Mouse (Mus musculus): Measurements from ENCODE around the gene Nrxn1.
"Not testable (repeated sequence)": the region's sequence is repeated elsewhere in the genome, so short reads cannot be mapped to it uniquely, and the experiment has no call there.

The Nrxn1 gene

DNA sequence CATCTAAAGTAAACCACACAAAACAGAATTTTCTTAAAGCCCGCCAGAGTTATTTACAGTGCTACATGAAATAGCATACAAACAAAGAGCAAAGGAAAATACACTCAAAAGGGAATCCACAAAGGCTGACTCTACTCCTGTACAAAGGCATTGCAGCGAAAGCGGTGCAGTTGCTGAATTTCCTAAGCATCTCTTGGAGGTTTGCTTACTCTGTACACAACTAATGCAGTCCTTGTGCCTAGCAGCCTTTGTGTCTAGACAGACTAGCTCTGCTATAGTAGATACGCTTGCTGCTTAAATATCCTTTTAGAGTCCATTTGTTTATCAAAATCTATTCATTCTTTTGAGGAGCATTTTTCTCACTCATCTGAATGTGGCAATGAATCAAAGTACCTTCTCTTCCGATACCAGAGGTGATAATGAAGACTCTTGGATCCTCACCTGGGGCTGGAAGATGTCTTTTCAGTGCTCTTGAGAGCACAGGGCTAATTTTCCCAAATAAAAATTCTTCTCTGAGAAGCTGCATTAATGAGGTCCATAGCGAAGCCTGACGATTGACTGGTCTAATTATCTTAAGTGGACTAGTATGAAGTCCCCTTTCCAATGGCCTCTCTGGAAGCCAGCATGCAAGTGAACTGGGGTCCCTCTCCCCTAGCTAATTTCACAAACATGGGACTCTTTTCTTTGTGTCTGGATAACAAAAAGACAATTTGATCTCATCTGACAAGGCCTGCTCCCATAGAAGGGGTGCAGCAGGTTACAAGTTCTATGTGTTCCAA is 845.6 kb downstream of the Nrxn1 start:
- no peak for DNase-seq

DNA sequence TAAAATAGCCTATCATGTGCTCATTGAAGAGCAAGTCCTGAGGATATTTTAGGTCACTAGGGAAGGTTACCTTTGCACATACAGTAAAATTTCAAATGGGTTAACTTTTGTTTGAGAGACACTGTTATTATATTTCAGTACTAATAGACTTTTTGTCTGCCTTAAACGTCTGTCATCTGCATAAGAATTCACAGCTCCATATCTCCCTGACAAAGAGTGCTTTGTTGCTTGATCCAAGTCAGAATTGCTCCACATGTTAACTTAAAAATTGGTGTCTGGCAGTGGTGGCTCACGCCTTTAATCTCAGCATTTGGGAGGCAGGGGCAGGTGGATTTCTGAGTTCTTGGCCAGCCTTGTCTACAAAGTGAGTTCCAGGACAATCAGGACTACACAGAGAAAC is 848.5 kb downstream of the Nrxn1 start:
- no peak for DNase-seq

DNA sequence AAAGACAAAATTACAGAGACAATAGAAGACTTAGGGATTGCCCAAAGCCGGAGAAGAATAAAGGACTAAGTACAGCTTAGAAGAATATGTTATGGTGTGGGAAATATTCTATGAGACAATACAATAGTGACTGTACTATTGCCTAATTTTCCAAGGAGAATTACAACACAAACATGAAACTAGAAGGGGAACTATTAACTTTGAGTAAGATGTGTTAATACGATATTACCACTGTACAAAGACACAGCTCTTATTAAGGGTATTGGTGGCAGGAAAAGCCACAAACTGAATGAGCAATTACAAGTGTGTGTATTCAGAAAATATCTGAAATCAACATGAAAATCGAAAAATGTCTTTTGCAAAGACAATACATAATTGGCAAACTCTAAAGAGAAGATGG is 853.9 kb downstream of the Nrxn1 start:
- no peak for DNase-seq

DNA sequence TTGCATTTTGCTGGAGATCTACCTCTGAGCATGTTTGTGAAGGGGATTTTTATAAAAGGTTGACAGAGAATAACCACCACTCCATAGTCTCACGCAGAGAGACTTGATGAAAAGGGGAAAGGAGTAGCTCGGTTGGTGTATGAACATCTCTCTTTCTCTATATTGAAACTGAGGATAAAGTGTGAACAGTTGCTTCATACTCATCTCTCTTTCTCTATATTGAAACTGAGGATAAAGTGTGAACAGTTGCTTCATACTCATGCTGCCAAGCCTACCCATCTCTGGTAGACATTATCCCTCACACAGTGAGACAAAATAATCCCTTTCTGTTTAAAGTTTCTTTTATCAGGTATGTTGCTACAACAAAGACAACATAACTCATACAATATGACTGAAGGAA is 854.4 kb downstream of the Nrxn1 start:
- no peak for DNase-seq

DNA sequence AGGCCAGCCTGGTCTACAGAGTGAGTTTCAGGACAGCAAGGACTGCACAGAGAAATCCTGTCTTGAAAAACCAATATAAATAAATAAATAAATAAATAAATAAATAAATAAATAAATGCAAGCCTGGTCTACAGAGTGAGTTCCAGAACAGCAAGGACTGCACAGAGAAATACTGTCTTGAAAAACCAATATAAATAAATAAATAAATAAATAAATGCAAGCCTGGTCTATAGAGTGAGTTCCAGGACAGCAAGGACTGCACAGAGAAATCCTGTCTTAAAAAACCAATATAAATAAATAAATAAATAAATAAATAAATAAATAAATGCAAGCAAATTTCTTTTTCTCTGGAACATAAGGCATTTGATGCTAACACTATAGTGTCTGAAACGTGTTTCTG is 857.2 kb downstream of the Nrxn1 start:
- DNase-seq = not testable (repeated sequence)

DNA sequence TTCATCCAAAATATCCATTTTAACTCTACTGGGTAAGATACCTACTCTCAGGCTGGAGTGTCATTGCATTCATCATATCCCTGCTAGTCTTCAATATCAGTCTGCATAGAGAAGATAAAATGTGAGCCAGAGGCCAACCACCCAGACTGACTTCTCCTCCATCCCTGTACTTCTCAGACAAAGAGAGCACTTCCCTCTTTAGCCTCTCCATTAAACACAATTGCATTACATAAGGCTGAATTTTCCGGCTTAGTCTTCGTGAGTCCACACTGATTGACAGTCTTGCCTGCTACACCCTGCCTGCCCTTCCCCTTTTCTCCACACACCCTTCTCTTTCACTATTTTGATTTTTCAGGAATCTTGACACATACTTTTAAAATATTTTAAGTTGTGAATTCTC is 858.1 kb downstream of the Nrxn1 start:
- no peak for DNase-seq

DNA sequence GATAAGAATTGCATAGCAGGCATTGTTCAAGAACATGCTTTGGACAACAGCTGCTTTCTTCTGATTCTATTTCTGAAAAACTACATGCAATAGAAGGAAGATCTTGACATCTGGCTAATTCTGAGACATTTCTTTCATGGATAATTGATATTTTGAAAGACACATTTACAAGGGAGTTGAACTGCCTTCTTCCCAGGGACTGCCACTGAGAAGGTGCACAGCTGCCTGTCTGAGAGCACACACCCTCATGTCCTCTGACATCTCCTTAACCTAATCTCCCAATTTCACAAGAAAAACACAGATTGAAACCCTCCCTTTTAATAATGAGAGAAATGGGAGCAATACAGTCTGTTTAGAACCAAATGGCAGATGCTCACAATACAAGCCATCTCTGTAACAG is 884.3 kb downstream of the Nrxn1 start:
- no peak for DNase-seq

DNA sequence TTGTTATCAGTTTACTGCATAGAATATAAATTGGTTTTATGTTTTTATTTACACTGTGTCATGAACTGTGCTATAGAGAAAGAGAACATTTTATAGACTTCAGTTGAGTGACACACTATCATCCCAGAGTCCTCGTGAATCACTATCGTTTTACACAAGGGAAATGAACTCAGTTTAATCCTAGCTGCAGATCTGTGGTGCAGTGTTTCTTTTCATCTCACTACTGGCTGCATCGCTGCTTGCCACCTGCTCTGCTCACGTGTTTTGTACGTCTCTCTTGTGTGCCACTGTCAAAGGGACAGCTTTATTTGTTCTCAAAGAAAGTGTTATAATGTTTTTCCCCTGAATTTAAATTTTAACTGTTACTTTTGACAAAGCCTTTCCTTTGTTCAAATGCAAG is 885.3 kb downstream of the Nrxn1 start:
- DNase-seq = no peak

DNA sequence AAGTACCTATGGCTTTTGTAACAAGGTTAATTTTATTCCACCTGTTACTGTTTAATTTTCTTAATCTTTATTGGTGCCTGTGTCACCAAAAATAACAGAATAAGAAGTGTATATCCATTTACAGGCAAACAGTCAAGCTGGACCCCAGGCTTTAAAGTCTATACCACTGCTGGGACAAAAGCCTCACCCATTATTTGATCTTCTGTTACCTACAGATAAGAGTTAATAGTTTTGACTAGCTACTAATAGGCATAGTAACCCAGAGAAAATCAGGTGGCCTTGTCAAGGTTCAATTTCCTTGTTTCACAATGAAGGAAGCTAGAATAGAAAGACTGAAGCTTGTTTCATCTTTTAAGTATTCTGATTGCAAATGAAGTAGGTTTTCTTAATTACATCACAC is 888.9 kb downstream of the Nrxn1 start:
- DNase-seq = no peak

DNA sequence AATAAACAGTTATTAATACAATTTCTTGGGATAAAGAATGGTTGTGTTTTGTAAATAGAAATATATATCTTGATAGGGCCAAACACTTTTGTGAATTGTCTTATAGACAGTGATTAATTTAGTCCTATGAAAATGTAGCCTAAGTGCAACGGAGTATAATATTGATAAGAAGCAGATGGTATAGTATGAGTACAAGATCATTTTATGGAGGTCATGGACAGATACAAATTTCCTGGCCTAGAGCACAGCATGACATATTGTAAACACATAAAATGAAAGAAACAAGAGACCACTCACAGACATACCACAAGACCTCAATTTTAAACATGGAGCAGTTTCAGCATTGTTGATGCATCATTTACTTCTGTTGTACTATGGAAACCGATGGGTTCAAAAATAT is 890.1 kb downstream of the Nrxn1 start:
- DNase-seq = no peak

DNA sequence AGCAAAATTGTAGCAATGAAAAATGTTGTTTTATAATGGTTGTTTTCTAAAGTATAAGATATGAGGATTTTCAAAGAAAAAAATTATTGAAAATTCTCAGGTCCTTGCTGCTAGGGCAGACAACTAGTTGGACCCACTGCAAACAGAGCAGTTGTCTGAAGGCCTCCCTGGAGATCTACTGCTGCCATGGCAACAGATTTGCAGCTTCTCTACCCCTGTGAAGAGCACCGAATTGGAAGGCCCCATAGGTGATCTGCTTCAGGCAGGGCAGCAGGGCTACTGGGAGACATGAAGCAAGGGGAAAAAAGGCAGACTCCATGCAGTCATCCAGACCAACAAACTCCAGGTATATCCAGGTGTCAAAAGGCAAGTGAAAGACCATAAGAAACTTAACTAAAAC is 896.1 kb downstream of the Nrxn1 start:
- no peak for DNase-seq

DNA sequence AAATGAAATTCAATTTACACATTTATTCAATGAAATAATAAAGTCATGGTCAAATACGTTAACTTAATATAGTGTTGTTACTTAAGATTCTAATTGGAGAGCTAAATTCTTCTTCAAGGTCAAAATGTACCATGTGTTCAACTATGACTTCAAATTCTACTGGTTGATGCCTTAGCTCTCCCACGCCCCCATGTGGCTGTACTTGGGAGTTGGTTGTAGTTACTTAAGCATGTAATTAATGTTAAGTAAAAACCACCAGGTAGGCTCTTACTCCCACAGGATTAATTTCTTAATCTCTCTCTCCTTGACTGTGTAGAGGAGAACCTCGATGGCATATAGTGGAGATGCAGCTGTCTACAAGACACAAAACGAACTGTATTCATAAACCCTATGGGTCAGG is 951.3 kb downstream of the Nrxn1 start:
- DNase-seq = peak; percentile 16

DNA sequence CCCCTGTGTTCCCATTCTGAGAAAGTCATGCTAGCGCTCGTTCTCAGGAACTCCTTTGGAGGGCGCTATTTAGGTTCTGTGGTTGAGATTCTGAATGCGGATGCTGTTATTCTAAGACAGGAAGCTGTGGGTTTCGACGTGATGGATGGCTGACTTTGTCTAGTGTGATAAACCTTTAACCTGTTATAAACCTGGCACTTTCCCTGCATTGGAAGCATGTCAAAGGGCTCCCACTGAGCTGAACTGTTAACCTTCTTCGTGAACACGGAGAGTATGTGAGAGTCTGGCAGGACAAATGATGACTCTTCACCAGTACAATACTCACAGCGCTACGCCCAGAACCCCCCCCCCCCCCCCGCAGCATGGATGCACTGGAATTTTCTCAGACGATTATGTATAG is 962.0 kb downstream of the Nrxn1 start:
- DNase-seq = no peak

DNA sequence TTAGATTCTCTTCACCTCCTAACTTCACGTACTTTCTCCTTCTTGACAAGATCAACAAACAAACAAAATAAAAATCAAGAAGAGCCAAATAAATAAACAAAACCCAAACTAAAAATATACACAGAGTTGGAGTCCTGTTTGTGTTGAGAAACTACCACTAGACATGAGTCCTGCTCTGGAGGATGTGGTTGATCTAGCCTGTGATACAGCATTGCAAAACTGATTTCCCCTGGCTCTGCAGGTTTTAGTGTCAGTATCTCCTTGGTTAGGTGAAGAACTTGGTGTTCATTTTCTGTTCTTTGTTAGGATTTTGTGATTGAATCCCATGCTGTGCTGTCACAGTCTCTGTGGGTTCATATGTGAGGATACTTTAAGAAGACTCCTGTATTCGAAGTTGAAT is 963.7 kb downstream of the Nrxn1 start:
- DNase-seq = no peak

DNA sequence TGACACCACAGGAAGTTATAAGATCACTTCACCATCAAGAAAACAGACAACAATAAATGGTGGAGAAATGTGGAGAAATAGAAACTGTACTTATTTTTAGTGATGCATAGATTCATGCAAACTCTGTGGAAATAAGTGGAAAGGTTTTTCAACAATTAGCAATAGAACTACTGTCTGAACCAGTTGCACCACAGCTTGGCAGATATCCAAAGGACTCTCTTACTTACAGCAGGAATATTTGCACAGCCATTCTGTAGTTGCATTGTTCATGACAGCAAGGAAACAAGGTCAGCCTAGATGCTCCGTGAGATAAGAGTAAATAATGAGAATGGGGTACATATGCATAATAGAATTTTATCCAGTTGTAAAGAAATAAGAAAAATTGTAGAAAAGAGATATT is 965.3 kb downstream of the Nrxn1 start:
- no peak for DNase-seq

DNA sequence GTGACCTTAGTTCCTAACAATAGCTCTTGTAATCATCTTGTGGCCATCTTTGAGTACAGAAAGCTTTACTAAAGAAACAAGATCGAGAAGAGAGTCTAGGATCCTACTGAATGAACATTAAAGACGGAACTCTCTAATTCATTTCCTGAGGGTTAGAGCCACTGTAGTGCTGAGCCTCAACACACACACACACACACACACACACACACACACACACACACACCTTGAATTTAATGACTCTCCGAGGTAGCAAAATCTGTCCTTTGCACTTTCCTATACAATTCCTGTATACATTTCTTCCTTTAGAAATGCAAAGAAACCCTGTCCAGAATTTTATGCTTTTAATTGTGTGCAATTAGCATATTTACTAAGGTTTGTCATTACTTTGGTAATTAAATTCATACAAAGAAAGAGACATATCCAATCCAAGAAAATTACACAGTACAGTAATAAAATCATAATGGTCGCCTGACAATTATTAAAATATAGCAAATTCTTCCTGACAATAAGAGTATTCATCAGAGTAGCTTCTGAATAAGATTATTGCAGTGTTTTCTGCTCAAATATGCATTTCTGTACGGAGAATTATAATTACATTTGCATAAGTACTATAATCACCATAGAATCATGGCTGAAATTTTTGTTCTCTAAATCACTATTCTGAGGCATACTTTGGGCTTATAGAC is 969.9 kb downstream of the Nrxn1 start:
- no peak for DNase-seq

DNA sequence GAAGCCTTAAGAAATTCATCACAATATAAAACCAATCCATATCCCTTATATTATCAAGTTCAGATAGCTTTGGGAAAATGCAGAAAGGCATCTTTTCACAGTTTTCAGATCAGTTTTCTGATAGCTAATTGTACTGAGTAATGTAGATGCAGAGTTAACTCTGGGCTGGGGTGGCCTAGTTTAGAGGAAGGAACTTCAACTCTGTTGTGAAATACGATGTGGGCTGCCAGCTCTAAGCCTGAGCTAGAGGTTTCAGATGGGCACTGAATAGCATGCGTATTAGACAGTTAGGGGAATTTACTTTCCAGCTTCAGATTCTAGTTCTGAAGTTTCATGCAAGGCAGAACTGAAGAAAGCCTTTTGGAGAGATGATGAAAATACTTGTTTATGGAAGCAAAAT is 976.6 kb downstream of the Nrxn1 start:
- no peak for DNase-seq

DNA sequence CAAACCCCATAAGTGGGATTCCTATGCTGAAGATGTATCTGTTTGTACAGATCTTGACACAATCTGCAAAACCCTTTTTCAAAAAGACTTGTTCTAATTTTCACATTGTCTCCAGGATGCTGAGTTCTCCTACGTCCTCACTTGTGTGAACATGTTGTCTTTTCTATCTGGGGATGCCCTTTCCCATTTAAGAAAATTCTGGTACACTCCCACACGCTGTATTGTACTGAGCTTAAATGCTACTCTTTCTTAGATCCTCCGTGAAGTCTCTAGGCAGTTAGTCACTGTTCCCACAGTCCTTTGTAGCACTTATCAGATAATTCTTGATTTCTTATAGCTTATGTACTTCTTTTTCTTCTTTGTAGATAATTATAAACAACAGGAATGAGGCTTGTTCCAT is 997.9 kb downstream of the Nrxn1 start:
- DNase-seq = no peak

DNA sequence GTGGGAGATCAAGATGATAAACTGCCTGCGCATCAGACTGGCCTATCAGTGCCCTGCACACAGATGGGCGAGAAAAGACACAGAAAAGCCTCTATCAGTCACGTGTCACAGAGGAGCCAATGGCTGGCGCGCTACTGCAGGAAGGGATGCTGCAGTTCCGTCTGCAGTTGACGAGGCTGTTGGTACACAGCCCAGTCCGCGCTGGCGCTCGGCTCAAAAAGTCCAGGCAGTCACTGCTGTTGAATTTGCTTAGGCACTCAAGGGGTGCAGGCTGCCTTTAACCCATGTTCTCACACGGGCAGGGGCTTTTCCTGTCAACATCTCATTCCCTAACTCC is 1004.6 kb downstream of the Nrxn1 start:
- DNase-seq = peak; percentile 44

DNA sequence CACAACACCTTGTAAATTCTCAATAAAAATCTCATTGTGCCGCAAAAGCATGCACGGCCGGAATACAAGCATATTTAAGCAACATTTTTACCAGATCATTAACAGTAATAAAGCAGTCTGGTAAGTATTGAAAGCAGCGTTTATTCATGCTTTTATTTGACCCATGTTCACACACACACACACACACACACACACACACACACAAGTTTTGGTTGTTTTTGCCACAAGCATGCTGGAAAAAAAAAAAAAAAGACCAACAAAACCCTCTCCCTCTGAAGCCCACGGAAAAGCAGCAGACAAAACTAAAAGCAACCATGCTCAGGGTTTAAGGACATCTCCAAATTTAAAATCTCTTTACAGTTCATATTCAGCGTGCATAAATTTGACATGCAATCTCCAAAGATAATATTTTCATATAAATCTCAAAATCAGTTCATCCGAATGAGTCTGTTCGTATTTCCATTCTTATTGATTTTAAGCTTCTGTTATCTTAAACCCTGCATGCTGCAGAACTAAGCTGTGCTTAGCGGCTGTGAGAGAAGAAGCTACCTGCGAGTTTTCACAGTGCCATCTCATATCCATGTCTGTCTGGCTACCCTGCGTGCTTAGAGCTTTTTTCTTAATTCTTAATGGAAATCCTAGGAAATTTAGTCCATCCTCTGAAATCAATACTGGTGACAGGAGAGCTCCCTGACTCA is 1005.1 kb downstream of the Nrxn1 start:
- no peak for DNase-seq

DNA sequence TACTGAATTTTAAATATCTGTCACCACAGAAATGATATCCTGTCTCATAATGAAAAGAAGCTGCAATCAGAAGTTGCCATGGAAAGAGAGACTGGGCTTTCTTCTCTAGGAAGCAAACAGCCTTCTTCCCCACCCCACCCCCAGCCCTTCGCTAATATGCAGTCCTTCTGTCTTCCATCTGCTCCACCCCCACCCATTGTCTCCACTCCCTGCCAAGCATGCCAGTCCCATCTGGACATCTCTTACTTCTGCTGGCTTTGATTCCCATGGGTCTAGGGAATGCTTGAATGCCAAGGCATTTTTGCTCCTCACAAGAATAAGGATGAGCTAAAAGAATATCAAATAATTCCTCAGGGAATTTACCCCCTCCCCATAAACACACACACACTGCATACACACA is 1006.0 kb downstream of the Nrxn1 start:
- no peak for DNase-seq

DNA sequence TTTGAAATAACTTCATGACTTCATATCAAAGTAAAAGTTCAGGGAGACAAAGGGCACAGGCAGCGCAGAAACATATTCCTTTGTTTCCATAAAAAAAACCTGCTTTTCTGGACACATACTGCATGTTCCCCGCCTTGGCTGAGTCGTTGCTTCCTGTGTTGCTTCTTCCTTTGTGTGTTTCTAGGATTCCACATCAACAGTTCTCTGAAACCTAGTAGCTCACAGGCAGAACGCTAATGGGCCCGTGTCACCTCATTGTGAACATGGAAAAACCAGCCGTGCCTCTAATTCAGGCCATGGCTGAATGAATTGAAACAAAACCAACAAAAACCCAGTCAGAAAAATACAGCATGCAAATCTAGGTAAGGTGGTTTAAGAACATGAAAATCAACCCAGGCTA is 1013.9 kb downstream of the Nrxn1 start:
- DNase-seq = no peak

DNA sequence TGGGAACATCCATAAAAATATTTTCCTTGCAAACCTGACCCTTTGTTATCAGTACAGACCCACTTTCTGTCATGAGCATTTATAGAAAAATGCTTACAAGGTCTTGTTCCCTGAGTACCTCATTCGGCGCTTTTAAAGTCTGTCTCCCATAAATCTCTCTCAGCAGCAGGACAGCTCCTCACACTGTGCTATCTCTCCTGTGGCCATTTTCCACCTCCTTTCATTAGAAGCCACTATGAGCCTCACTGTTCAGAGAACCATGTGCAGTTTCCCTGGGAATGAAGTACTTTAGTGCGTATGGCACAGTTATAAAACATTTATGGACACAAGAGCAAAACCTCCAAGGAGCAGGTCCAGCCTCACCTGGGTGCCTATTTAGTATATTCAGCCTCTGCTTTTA is 1014.4 kb downstream of the Nrxn1 start:
- no peak for DNase-seq

DNA sequence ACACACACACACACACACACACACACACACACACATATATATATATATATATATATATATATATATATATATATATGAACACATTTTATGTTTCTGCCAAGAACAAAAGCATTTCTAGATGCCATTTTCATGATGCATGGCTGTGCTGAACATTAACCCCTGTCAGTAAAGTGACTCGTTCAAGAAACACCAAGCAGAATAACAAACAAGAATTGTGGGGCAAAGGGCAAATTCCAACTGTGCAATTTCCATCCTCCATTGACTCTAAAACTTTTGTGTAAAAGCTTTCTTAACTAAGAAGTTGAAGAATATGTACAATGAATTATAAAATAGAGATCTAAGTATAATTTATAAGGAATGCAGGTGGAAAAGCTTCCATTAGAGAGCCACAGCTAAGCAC is 1030.0 kb downstream of the Nrxn1 start:
- DNase-seq = peak; percentile 33
